Comparison of ENCODE assay signal across 8 mouse cellular contexts in the genomic region with DNA sequence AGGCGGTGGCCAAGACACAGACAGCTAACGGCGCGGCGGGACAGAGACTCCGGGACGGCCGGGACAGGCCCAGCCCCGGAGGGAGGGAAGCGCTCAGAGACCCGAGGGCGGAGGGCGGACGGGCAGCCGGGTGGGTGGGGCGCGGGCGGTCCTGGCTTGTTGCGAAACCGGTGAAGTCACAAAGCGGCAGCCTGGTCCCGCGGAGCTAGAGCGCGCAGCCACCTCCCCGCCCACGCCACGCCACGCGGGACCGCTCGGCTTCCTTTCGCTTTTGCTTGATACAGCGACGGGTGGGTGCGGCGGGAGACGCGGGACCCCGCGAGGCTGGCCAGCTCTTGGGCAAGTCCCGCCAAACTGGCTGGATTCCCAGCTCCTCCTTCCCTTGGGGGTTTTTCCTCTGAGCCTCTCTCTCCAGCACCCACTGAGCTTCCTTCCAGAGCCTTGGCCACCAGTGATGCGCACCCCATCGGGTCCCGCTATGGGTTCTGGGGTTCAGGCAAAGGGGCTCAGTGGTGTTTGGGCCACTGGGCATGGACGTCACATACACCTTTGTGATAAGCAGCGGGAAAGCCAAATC. TPM values are rescaled to one million over a fixed set of nuclear protein-coding genes. Genes with fewer than 3 reads are reported as not detected.
DNase-seq lines count a peak whose midpoint lies in the region; ATAC-seq and TF ChIP-seq lines count a peak whose summit lies in the region.

No protein-coding gene starts in this region.

- no peaks in the 10 kb centered on the region for H3K36me3 ChIP-seq in heart, postnatal 0 days (replicated peaks; ENCODE audit: control insufficient read depth, insufficient read depth, low read length)
- no peaks in the 10 kb centered on the region for H3K36me3 ChIP-seq in liver, embryonic 16.5 days (ENCODE audit: control insufficient read depth, insufficient read depth)
- H3K36me3 ChIP-seq in neural tube, embryonic 11.5 days (ENCODE audit: control insufficient read depth, insufficient read depth, low read length), result no peaks in the 10 kb centered on the region
- no peaks in the 10 kb centered on the region for H3K36me3 ChIP-seq in stomach, embryonic 16.5 days (ENCODE audit: control insufficient read depth, insufficient read depth, low read length)

- no peaks in the 10 kb centered on the region for H3K4me1 ChIP-seq in heart, postnatal 0 days (ENCODE audit: control insufficient read depth, insufficient read depth)
- no peaks in the 10 kb centered on the region for H3K4me1 ChIP-seq in liver, embryonic 16.5 days (ENCODE audit: control insufficient read depth, low read depth, low read length)
- 0 out of 2 replicates have a peak, but pooled peaks cover 4% of the 10 kb centered on the region for H3K4me1 ChIP-seq in neural tube, embryonic 11.5 days (ENCODE audit: control insufficient read depth, insufficient read depth, low read length)
- peaks cover 4% of the 10 kb centered on the region; the same call in 1 of the 2 replicates for H3K4me1 ChIP-seq in stomach, embryonic 16.5 days (ENCODE audit: control insufficient read depth, insufficient read depth, low read length)

- H3K4me2 ChIP-seq in heart, postnatal 0 days (ENCODE audit: low read depth, low read length), result peak overlapping the region; percentile 73
- H3K4me2 ChIP-seq in liver, embryonic 16.5 days (ENCODE audit: low read depth, low read length), result peak overlapping the region; percentile 64
- peak overlapping the region; percentile 79 for H3K4me2 ChIP-seq in neural tube, embryonic 11.5 days (ENCODE audit: low read depth)
- peak overlapping the region; percentile 88 for H3K4me2 ChIP-seq in stomach, embryonic 16.5 days (ENCODE audit: low read depth, low read length)

- DNase-seq in 3134 (ENCODE audit: extremely low read depth, insufficient read length, low spot score), result peak; percentile 92
- peak; percentile 82 to 94 for DNase-seq in adrenal gland, adult (ENCODE audit: inconsistent age in 2 of 2, low spot score in 1 of 2)
- peak; percentile 62 for DNase-seq in heart, postnatal 0 days (ENCODE audit: low spot score)
- peak; percentile 75 to 88 for DNase-seq in kidney, postnatal 25 days
- DNase-seq in neural tube, embryonic 11.5 days (ENCODE audit: low spot score), result peak; percentile 60

- TF ChIP-seq CTCF in heart, postnatal 0 days (IDR thresholded peaks at IDR 0.05; ENCODE audit: low read depth), result no peak

- no peaks in the 10 kb centered on the region for H3K9me3 ChIP-seq in heart, postnatal 0 days (replicated peaks; ENCODE audit: control insufficient read depth, low read length)
- no peaks in the 10 kb centered on the region for H3K9me3 ChIP-seq in liver, embryonic 16.5 days (replicated peaks; ENCODE audit: control insufficient read depth, low read length)
- no peaks in the 10 kb centered on the region for H3K9me3 ChIP-seq in neural tube, embryonic 11.5 days (ENCODE audit: control insufficient read depth, low read length)
- H3K9me3 ChIP-seq in stomach, embryonic 16.5 days (replicated peaks; ENCODE audit: control insufficient read depth, low read length), result no peaks in the 10 kb centered on the region

- ATAC-seq in erythroid progenitor cell, adult 5-6 weeks (replicated peaks; ENCODE audit: low FRiP score, poor library complexity, severe bottlenecking), result 0 out of 2 replicates have a peak, but pooled peaks have one; percentile 25
- ATAC-seq in heart, postnatal 0 days (ENCODE audit: insufficient read depth, low read depth), result peak; percentile 84
- peak; percentile 82 for ATAC-seq in liver, embryonic 16.5 days (ENCODE audit: low read depth)
- peak; percentile 82 for ATAC-seq in neural tube, embryonic 11.5 days (ENCODE audit: insufficient read depth, low FRiP score, low TSS enrichment)
- peak; percentile 93 for ATAC-seq in stomach, embryonic 16.5 days (ENCODE audit: insufficient read depth, low FRiP score)

- 0 out of 2 replicates have a peak overlapping the region, but pooled peaks have one; percentile 43 for H3K27ac ChIP-seq in heart, postnatal 0 days (ENCODE audit: low read depth)
- no peak overlapping the region for H3K27ac ChIP-seq in liver, embryonic 16.5 days (ENCODE audit: low read length)
- no peak overlapping the region for H3K27ac ChIP-seq in neural tube, embryonic 11.5 days (ENCODE audit: low read depth, low read length)
- no peak overlapping the region for H3K27ac ChIP-seq in stomach, embryonic 16.5 days (ENCODE audit: low read length)

- H3K9ac ChIP-seq in heart, postnatal 0 days (replicated peaks; ENCODE audit: low read depth, low read length), result peak overlapping the region; percentile 61
- H3K9ac ChIP-seq in liver, embryonic 16.5 days (ENCODE audit: low read depth, low read length), result peak overlapping the region; percentile 63
- H3K9ac ChIP-seq in neural tube, embryonic 11.5 days (ENCODE audit: low read length), result peak overlapping the region; percentile 63
- H3K9ac ChIP-seq in stomach, embryonic 16.5 days (ENCODE audit: low read length), result peak overlapping the region; percentile 84

- no peaks in the 10 kb centered on the region for H3K27me3 ChIP-seq in heart, postnatal 0 days (ENCODE audit: control insufficient read depth, insufficient read depth, low read length)
- peaks cover 8% of the 10 kb centered on the region; the same call in 1 of the 2 replicates for H3K27me3 ChIP-seq in liver, embryonic 16.5 days (ENCODE audit: control insufficient read depth, insufficient read depth, low read depth, low read length)
- H3K27me3 ChIP-seq in neural tube, embryonic 11.5 days (ENCODE audit: control insufficient read depth, insufficient read depth, low read length), result peaks cover 11% of the 10 kb centered on the region
- no peaks in the 10 kb centered on the region for H3K27me3 ChIP-seq in stomach, embryonic 16.5 days (ENCODE audit: control insufficient read depth, insufficient read depth, low read length)

- peak overlapping the region; percentile 70 for H3K4me3 ChIP-seq in heart, postnatal 0 days (ENCODE audit: low read depth, low read length)
- peak overlapping the region; percentile 63 for H3K4me3 ChIP-seq in liver, embryonic 16.5 days (ENCODE audit: low read depth, low read length)
- H3K4me3 ChIP-seq in neural tube, embryonic 11.5 days (ENCODE audit: low read depth, low read length), result peak overlapping the region; percentile 53
- peak overlapping the region; percentile 66 for H3K4me3 ChIP-seq in stomach, embryonic 16.5 days (replicated peaks; ENCODE audit: low read length)

- TF ChIP-seq EP300 in heart, postnatal 0 days (IDR thresholded peaks at IDR 0.05; ENCODE audit: low read depth), result no peak

- WGBS in heart, postnatal 0 days, result 2% methylated on average over 47 of the region's 47 CpGs
- WGBS in liver, embryonic 16.5 days (ENCODE audit: insufficient replicate concordance), result 2% methylated on average over 47 of the region's 47 CpGs
- WGBS in neural tube, embryonic 11.5 days, result 5% methylated on average over 17 of the region's 47 CpGs
- WGBS in stomach, embryonic 16.5 days, result 3% methylated on average over 45 of the region's 47 CpGs

RNA-seq across cellular contexts. Expression of a gene that starts 21.8 kb away (rescaled TPM):
- 8.3 and 10.9 TPM in 2 replicates for total RNA-seq in erythroid progenitor cell, adult 5-6 weeks (2015; ENCODE audit: low replicate concordance)
- total RNA-seq in erythroid progenitor cell, adult 5-6 weeks (2017; ENCODE audit: low replicate concordance), result 4.1 and 5.9 TPM in 2 replicates
- total RNA-seq in heart, postnatal 0 days (2014; rRNA removed; ENCODE audit: low replicate concordance), result 1.5 and 2.2 TPM in 2 replicates
- 1.2 and 1.8 TPM in 2 replicates for polyA plus RNA-seq in heart, postnatal 0 days (2015; fragmentation: Nextera tagmentation; extraction: Ambion mirVana)
- polyA plus RNA-seq in liver, embryonic 16.5 days (2015; fragmentation: Nextera tagmentation; extraction: Ambion mirVana), result 2.0 and 2.5 TPM in 2 replicates
- 0.24 and 0.76 TPM in 2 replicates for polyA plus RNA-seq in neural tube, embryonic 11.5 days (2014; fragmentation: Nextera tagmentation; extraction: Ambion mirVana)
- 5.9 and 6.6 TPM in 2 replicates for polyA plus RNA-seq in stomach, embryonic 16.5 days (2015; fragmentation: Nextera tagmentation; extraction: Ambion mirVana)

RNA-seq across cellular contexts. Expression of a gene that starts 21.9 kb away (rescaled TPM):
- total RNA-seq in erythroid progenitor cell, adult 5-6 weeks (2015; ENCODE audit: low replicate concordance), result 10.1 TPM in 2 replicates
- total RNA-seq in erythroid progenitor cell, adult 5-6 weeks (2017; ENCODE audit: low replicate concordance), result 5.9 and 11.0 TPM in 2 replicates
- total RNA-seq in heart, postnatal 0 days (2014; rRNA removed; ENCODE audit: low replicate concordance), result 15.8 and 18.8 TPM in 2 replicates
- 8.4 and 9.7 TPM in 2 replicates for polyA plus RNA-seq in heart, postnatal 0 days (2015; fragmentation: Nextera tagmentation; extraction: Ambion mirVana)
- 2.3 and 2.4 TPM in 2 replicates for polyA plus RNA-seq in liver, embryonic 16.5 days (2015; fragmentation: Nextera tagmentation; extraction: Ambion mirVana)
- 7.7 and 8.1 TPM in 2 replicates for polyA plus RNA-seq in neural tube, embryonic 11.5 days (2014; fragmentation: Nextera tagmentation; extraction: Ambion mirVana)
- 9.0 and 11.2 TPM in 2 replicates for polyA plus RNA-seq in stomach, embryonic 16.5 days (2015; fragmentation: Nextera tagmentation; extraction: Ambion mirVana)

Comparison
In these comparisons a context has a peak if more than half of its experiments do, and no peak if none do; other contexts are left out.
1. ATAC-seq: peak in every context shown above with its lines; median percentile 93 in stomach, embryonic 16.5 days; 84 in heart, postnatal 0 days; 82 in liver, embryonic 16.5 days; 82 in neural tube, embryonic 11.5 days; 25 in erythroid progenitor cell, adult 5-6 weeks.